Mouse (Mus musculus) C2C12 (cell line): Measurements from ENCODE around the gene Nid1.

ENCODE experiments used
- CEBPB ChIP-seq: IDR thresholded peaks from one replicate; pipeline ENCODE4 v1.6.1; 2011; ENCODE audit warnings: low read depth, mild to moderate bottlenecking, control low read depth, moderate library complexity
- CTCF ChIP-seq: IDR thresholded peaks from one replicate; pipeline ENCODE4 v1.5.1; 2011; ENCODE audit not compliant: control insufficient read depth, insufficient read depth, insufficient read length
- FOSL1 ChIP-seq: IDR thresholded peaks from one replicate; pipeline ENCODE4 v1.8.0; 2011; ENCODE audit warnings: mild to moderate bottlenecking, low read length; ENCODE audit not compliant: poor library complexity, insufficient read depth, severe bottlenecking
- MAX ChIP-seq: IDR thresholded peaks from one replicate; pipeline ENCODE4 v1.6.1; 2011; ENCODE audit warnings: mild to moderate bottlenecking, control low read depth
- MYOD1 ChIP-seq: IDR thresholded peaks from one replicate; pipeline ENCODE4 v1.6.1; 2011; ENCODE audit warnings: low read depth; ENCODE audit not compliant: control insufficient read depth, insufficient read length
- MYOG ChIP-seq: IDR thresholded peaks from one replicate; pipeline ENCODE4 v1.6.1; 2011; ENCODE audit not compliant: control insufficient read depth, insufficient read length; ENCODE audit errors: extremely low read depth
- USF1 ChIP-seq: IDR thresholded peaks from one replicate; pipeline ENCODE4 v1.6.1; 2011; ENCODE audit warnings: low read depth, mild to moderate bottlenecking, control low read depth, moderate library complexity

DNA sequence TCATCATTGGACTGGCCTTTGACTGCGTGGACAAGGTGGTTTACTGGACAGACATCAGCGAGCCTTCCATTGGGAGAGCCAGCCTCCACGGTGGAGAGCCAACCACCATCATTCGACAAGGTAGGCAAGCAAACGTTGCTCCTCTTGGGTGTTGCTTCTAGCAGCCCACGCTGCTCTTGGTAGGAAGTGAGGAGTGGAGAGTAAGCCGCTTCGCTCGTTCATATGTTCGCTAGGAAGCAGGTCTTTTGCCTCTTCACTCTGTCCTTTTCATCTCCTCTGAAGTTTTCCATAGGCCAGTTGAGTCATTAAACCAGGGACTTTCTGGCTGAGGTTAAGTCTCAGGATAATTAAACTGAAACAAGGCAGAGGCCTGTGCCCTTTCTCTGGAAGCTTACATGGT lies 65.1 kb downstream of the Nid1 start:
- no peak for TF ChIP-seq CTCF
- TF ChIP-seq USF1: no peak
- TF ChIP-seq CEBPB: no peak
- TF ChIP-seq MYOG: no peak
- no peak for TF ChIP-seq MAX
- TF ChIP-seq MYOD1: no peak
- TF ChIP-seq FOSL1: no peak
